Mouse (Mus musculus) midbrain, postnatal 0 days (tissue): Measurements from ENCODE around the gene Cdc42se2. TPM values are rescaled to one million over a fixed set of nuclear protein-coding genes. Genes with fewer than 3 reads are reported as not detected.

Source experiments
- ATAC-seq: fragments of 200-750 bp; cut with Nextera tagmentation; 2 replicates; pipeline ENCODE4 v1.8.0; 2017; ENCODE audit warnings: moderate number of reproducible peaks, mild to moderate bottlenecking, moderate TSS enrichment, moderate library complexity; ENCODE audit not compliant: low FRiP score
- DNase-seq: peaks from one replicate; pipeline ENCODE4 v3.0.0-alpha.2; 2015; ENCODE audit warnings: low spot score
- H3K27ac ChIP-seq: fragments of 300-500 bp; sonication (generic); 2 replicates; pipeline ENCODE4 v1.5.1; 2014; ENCODE audit warnings: low read depth, mild to moderate bottlenecking, low read length, mixed read lengths
- H3K27me3 ChIP-seq: fragments of 300-500 bp; sonication (generic); 2 replicates; pipeline ENCODE4 v1.6.1; 2014; ENCODE audit warnings: low read length, control low read depth, mixed read lengths; ENCODE audit not compliant: insufficient read depth
- H3K36me3 ChIP-seq: fragments of 300-500 bp; sonication (generic); 2 replicates; pipeline ENCODE4 v1.6.1; 2014; ENCODE audit warnings: low read length, control low read depth, mixed read lengths; ENCODE audit not compliant: insufficient read depth
- H3K4me1 ChIP-seq: fragments of 300-500 bp; sonication (generic); 2 replicates; pipeline ENCODE4 v1.6.1; 2014; ENCODE audit warnings: mild to moderate bottlenecking, control low read depth, antibody characterized with exemption, low read length, mixed read lengths; ENCODE audit not compliant: insufficient read depth
- H3K4me2 ChIP-seq: fragments of 300-500 bp; sonication (generic); 2 replicates; pipeline ENCODE4 v1.6.1; 2014; ENCODE audit warnings: low read depth, mild to moderate bottlenecking, low read length, mixed read lengths; ENCODE audit not compliant: poor library complexity, severe bottlenecking
- H3K4me3 ChIP-seq: fragments of 300-500 bp; sonication (generic); 2 replicates; pipeline ENCODE4 v1.5.1; 2014; ENCODE audit warnings: low read depth, mild to moderate bottlenecking, low read length, moderate library complexity
- H3K9ac ChIP-seq: fragments of 300-500 bp; sonication (generic); replicated peaks from 2 replicates; pipeline ENCODE4 v1.6.1; 2014; ENCODE audit warnings: mild to moderate bottlenecking, low read length, moderate library complexity, mixed read lengths; ENCODE audit not compliant: poor library complexity, severe bottlenecking
- H3K9me3 ChIP-seq: fragments of 300-500 bp; sonication (generic); 2 replicates; pipeline ENCODE4 v1.6.1; 2016; ENCODE audit warnings: low read length, control low read depth
- CTCF ChIP-seq: IDR thresholded peaks from 2 replicates; pipeline ENCODE4 v1.5.1; 2016; ENCODE audit warnings: antibody characterized with exemption, mild to moderate bottlenecking
- WGBS: fragments of 180-500 bp; shearing (Covaris S2); extraction: QIAGEN DNeasy Blood & Tissue Kit; methylation state at CpG from one replicate; pipeline ENCODE4 v1.1.7; 2014; 5-methylcytosine and 5-hydroxymethylcytosine counted together
- polyA plus RNA-seq: library from polyadenylated mRNA; unstranded; fragments of >200 nt; fragmentation: Nextera tagmentation; extraction: Ambion mirVana; gene quantifications from 2 replicates; pipeline ENCODE4 v1.2.1, GENCODE M21; 2015
- total RNA-seq: library from RNA; depleted of rRNA; stranded (reverse); fragments of >200 nt; gene quantifications from 2 replicates; pipeline ENCODE4 v1.2.3, GENCODE M21; 2014; rRNA removed

Cdc42se2 gene
- 134 and 137 TPM in 2 replicates for total RNA-seq
- 130 and 134 TPM in 2 replicates for polyA plus RNA-seq

DNA sequence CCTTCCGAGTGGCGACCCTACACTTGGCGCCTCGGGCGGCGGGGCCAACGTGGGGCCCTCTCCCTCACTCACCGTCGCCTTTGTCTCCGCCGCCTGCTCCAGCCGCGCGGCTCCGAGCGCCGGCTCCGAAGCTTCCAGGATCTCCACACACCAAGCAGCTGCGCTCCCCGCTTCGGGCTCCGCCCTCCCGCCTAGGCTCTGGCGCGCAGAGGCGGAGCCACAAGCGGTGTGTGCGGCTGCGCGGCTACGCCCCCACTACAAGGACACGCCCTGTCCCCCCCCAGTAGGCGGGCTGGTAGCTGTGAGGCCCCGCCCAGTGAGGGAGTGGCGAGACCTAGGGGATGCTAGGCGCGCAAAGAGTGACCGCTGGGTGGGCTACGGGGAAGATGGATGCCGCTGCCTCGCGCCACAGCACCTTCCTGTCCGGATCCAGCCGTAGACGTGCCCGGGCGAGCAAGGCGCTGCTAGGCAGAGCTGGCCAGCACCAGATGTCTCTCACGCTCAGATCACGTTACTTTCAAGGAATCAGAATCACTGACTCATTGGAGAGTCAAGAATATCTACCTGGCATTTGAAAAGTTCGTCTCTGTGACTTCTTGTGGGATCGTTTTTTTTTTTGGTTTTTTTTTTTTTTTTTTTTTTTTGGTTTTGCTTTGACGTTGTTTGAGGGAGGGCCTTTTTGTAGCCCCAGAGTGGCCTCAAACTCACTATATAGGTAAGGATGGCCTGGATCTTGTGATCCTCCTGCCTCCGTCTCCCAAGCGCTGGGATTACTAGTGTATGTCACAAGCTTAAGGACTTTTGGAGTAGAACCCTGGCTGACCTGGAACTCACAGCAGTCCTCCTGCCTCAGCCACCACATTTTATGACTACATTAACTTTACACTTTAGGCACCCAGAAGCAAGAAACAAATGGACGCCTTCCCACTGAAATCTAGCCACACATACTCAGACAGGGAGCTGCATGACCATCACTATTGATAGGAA is at the start of gene Cdc42se2:
Gene Cdc42se2, minus strand, starts transcription at position 188 of the 987 bp plus-strand sequence.
- Histone ChIP-seq H3K27me3 (no peaks in the 10 kb centered on the region), H3K36me3 (no peaks in the 10 kb centered on the region), H3K4me2 (peak within 1 kb of the TSS; percentile 66), H3K4me3 (peak within 1 kb of the TSS; percentile 91), H3K27ac (peak within 1 kb of the TSS; percentile 99), H3K4me1 (peaks cover 8% of the 10 kb centered on the region; the same call in 1 of the 2 replicates), H3K9ac (peak within 1 kb of the TSS; percentile 95), H3K9me3 (no peaks in the 10 kb centered on the region)
- DNase-seq (peak; percentile 99), ATAC-seq (peak; percentile 98)
- TF ChIP-seq CTCF, result peak; percentile 54
- 4% methylated on average over 52 of the region's 56 CpGs for WGBS

GRCm38 (mm10) chr11:54836106-54836505 is 48.6 kb upstream of the Cdc42se2 start:
- no peak overlapping the region for H3K27ac ChIP-seq
- H3K9me3 ChIP-seq, result no peaks in the 10 kb centered on the region
- no peak for ATAC-seq
- H3K27me3 ChIP-seq, result no peaks in the 10 kb centered on the region
- WGBS, result 79% methylated on average over 9 of the region's 9 CpGs
- H3K36me3 ChIP-seq, result no peaks in the 10 kb centered on the region
- no peak overlapping the region for H3K4me3 ChIP-seq
- no peak for TF ChIP-seq CTCF
- no peak for DNase-seq
- H3K4me2 ChIP-seq, result no peak overlapping the region
- H3K4me1 ChIP-seq, result no peaks in the 10 kb centered on the region
- no peak overlapping the region for H3K9ac ChIP-seq

DNA sequence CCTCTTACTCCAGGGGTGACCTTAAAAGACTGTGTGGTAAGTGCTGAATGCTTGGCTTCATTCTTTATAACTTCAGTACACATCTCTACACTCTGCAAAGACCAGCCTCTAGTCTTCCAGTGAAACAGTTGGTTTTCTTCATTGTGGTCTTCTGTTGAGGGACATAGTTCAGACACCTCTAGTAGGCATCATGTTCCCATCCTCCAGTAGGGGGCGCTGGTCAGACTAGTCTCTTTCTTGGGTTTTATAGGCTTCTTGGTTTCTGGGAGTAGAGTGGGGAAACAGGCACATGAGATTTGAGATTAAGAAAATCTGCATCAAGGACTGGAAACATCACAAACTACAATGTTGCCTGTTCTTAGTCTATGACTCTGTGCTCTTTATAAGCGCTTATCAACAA is 47.1 kb upstream of the Cdc42se2 start:
- 61% methylated on average over 2 of the region's 2 CpGs for WGBS
- TF ChIP-seq CTCF, result peak; percentile 32; the same call in 1 of the 2 replicates

GRCm38 (mm10) chr11:54833833-54834232 is 46.4 kb upstream of the Cdc42se2 start:
- H3K27ac ChIP-seq, result no peak overlapping the region
- H3K4me2 ChIP-seq, result no peak overlapping the region
- no peak overlapping the region for H3K9ac ChIP-seq
- no peak for TF ChIP-seq CTCF
- no peaks in the 10 kb centered on the region for H3K9me3 ChIP-seq
- no peak overlapping the region for H3K4me3 ChIP-seq
- no peaks in the 10 kb centered on the region for H3K36me3 ChIP-seq
- DNase-seq, result no peak
- H3K4me1 ChIP-seq, result no peaks in the 10 kb centered on the region
- ATAC-seq, result no peak
- H3K27me3 ChIP-seq, result no peaks in the 10 kb centered on the region
- 89% methylated on average over 4 of the region's 4 CpGs for WGBS

More for the DNA sequence above, 47.1 kb upstream of the Cdc42se2 start:
- no peak for ATAC-seq
- H3K9me3 ChIP-seq, result no peaks in the 10 kb centered on the region
- H3K9ac ChIP-seq, result no peak overlapping the region
- DNase-seq, result no peak
- H3K4me3 ChIP-seq, result no peak overlapping the region
- H3K4me1 ChIP-seq, result no peaks in the 10 kb centered on the region
- no peaks in the 10 kb centered on the region for H3K36me3 ChIP-seq
- no peaks in the 10 kb centered on the region for H3K27me3 ChIP-seq
- H3K4me2 ChIP-seq, result no peak overlapping the region
- H3K27ac ChIP-seq, result no peak overlapping the region

DNA sequence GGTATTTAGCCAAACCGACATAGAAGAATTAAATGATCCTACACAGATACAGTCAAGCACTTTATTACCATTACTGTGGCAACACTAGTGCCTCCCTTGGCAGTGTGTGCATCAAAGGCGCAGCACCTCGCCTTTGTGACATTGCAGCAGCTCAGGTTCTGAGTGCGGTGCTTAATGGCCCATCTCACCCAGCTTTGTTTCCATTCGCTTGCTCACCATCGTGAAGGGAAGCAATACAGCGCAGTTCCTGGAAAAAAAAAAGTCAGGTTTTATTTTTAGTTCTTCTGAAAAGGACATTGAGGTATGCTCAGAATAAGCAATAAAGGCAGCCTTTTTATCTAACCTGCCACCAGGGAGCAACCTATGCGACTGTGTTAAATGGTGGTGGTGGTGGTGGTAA is 39.3 kb upstream of the Cdc42se2 start:
- no peaks in the 10 kb centered on the region for H3K9me3 ChIP-seq
- H3K4me2 ChIP-seq, result no peak overlapping the region
- no peaks in the 10 kb centered on the region for H3K36me3 ChIP-seq
- 84% methylated on average over 8 of the region's 8 CpGs for WGBS
- TF ChIP-seq CTCF, result no peak
- no peaks in the 10 kb centered on the region for H3K27me3 ChIP-seq
- H3K4me3 ChIP-seq, result no peak overlapping the region
- H3K9ac ChIP-seq, result no peak overlapping the region
- DNase-seq (no peak), ATAC-seq (no peak)
- H3K27ac ChIP-seq, result no peak overlapping the region
- no peaks in the 10 kb centered on the region for H3K4me1 ChIP-seq

GRCm38 (mm10) chr11:54825774-54826173 is 38.3 kb upstream of the Cdc42se2 start:
- H3K4me3 ChIP-seq, result no peak overlapping the region
- H3K4me1 ChIP-seq, result no peaks in the 10 kb centered on the region
- no peak overlapping the region for H3K4me2 ChIP-seq
- H3K9ac ChIP-seq, result no peak overlapping the region
- ATAC-seq, result no peak
- DNase-seq, result no peak
- no peak overlapping the region for H3K27ac ChIP-seq
- peak; percentile 28 for TF ChIP-seq CTCF
- WGBS, result 84% methylated on average over 4 of the region's 4 CpGs
- no peaks in the 10 kb centered on the region for H3K9me3 ChIP-seq
- no peaks in the 10 kb centered on the region for H3K36me3 ChIP-seq
- no peaks in the 10 kb centered on the region for H3K27me3 ChIP-seq
